Mouse (Mus musculus) limb, embryonic 14.5 days (tissue): ENCODE results near the gene Kdm4b. TPM values are rescaled to one million over a fixed set of nuclear protein-coding genes. Genes with fewer than 3 reads are reported as not detected.
A peak's percentile ranks its signal among the peaks of the same experiment; 100 is the strongest.

ENCODE experiments used
- ATAC-seq: fragments of 200-750 bp; cut with Nextera tagmentation; 2 replicates; pipeline ENCODE4 v1.8.0; 2017; ENCODE audit warnings: low read depth, moderate number of reproducible peaks, moderate TSS enrichment; ENCODE audit not compliant: low FRiP score
- DNase-seq: peaks from one replicate; pipeline ENCODE4 v3.0.0-alpha.2; 2015; ENCODE audit warnings: low spot score
- H3K27ac ChIP-seq: fragments of 300-500 bp; sonication (generic); replicated peaks from 2 replicates; pipeline ENCODE4 v1.5.1; 2014; ENCODE audit warnings: low read depth, mild to moderate bottlenecking, low read length, moderate library complexity, mixed read lengths
- H3K27me3 ChIP-seq: fragments of 300-500 bp; sonication (generic); 2 replicates; pipeline ENCODE4 v1.6.1; 2014; ENCODE audit warnings: low read length, mixed read lengths; ENCODE audit not compliant: control insufficient read depth, insufficient read depth
- H3K36me3 ChIP-seq: fragments of 300-500 bp; sonication (generic); 2 replicates; pipeline ENCODE4 v1.6.1; 2014; ENCODE audit warnings: mild to moderate bottlenecking, low read length, moderate library complexity, mixed read lengths; ENCODE audit not compliant: control insufficient read depth, insufficient read depth
- H3K4me1 ChIP-seq: fragments of 300-500 bp; sonication (generic); 2 replicates; pipeline ENCODE4 v1.6.1; 2014; ENCODE audit warnings: antibody characterized with exemption, low read length, mixed read lengths; ENCODE audit not compliant: control insufficient read depth, insufficient read depth
- H3K4me2 ChIP-seq: fragments of 300-500 bp; sonication (generic); replicated peaks from 2 replicates; pipeline ENCODE4 v1.6.1; 2014; ENCODE audit warnings: low read depth, mild to moderate bottlenecking, low read length, moderate library complexity; ENCODE audit not compliant: severe bottlenecking
- H3K4me3 ChIP-seq: fragments of 300-500 bp; sonication (generic); replicated peaks from 2 replicates; pipeline ENCODE4 v1.5.1; 2014; ENCODE audit warnings: low read length
- H3K9ac ChIP-seq: fragments of 300-500 bp; sonication (generic); 2 replicates; pipeline ENCODE4 v1.6.1; 2014; ENCODE audit warnings: mild to moderate bottlenecking, low read depth, low read length, moderate library complexity; ENCODE audit not compliant: severe bottlenecking
- H3K9me3 ChIP-seq: fragments of 300-500 bp; sonication (generic); 2 replicates; pipeline ENCODE4 v1.6.1; 2016; ENCODE audit warnings: low read length; ENCODE audit not compliant: control insufficient read depth
- POLR2A ChIP-seq: fragments of 200-500 bp; IDR thresholded peaks from 2 replicates; pipeline ENCODE4 v1.8.0; 2012; ENCODE audit warnings: inconsistent platforms, mild to moderate bottlenecking, moderate library complexity, borderline replicate concordance; ENCODE audit not compliant: insufficient read depth, insufficient read length; ENCODE audit errors: extremely low read depth
- WGBS: fragments of 180-500 bp; shearing (Covaris S2); extraction: QIAGEN DNeasy Blood & Tissue Kit; methylation state at CpG from one replicate; pipeline ENCODE4 v1.1.7; 2014; 5-methylcytosine and 5-hydroxymethylcytosine counted together
- polyA plus RNA-seq, 2 experiments: library from polyadenylated mRNA; depleted of rRNA in 1 of 2; stranded (reverse) in 1 of 2; unstranded in 1 of 2; fragments of >200 nt; fragmentation: Nextera tagmentation in 1 of 2; extraction: Ambion mirVana in 1 of 2; gene quantifications; 2 replicates each; pipeline versions ENCODE4 v1.2.1 to v1.2.3; 2012 to 2014

Kdm4b gene
- polyA plus RNA-seq, 2 experiments = 36.0 to 36.4 TPM

GRCm38 (mm10) chr17:56337190-56337589 lies 11.3 kb downstream of the Kdm4b start:
- TF ChIP-seq POLR2A = no peak
- ATAC-seq = no peak
- Histone ChIP-seq H3K36me3 (peaks cover 5% of the 10 kb centered on the region), H3K4me1 (no peaks in the 10 kb centered on the region), H3K4me3 (no peak overlapping the region), H3K27ac (no peak overlapping the region), H3K9me3 (no peaks in the 10 kb centered on the region), H3K27me3 (no peaks in the 10 kb centered on the region), H3K9ac (no peak overlapping the region), H3K4me2 (no peak overlapping the region)
- WGBS = 62% methylated on average over 4 of the region's 4 CpGs
- DNase-seq = peak; percentile 38

DNA sequence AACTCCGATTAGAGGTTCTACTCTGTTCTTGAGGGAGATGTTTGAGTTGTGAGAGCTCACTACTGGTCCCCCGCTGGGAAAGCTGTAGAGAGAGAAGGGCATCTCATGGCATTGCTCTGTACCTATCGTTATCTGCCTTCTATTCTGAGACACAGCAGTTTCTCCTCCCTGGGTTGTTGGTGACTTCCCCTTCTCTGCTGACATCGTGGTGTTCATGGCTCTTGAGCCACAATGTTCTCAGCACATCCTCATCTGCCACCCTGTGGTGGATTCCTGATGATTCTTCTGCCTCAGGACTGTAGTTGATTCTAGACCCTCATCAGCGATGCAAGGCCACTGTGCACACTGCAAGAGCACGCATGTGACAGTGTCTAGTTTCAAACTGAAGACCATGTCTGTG lies 11.9 kb downstream of the Kdm4b start:
- DNase-seq = no peak
- Histone ChIP-seq H3K27me3 (no peaks in the 10 kb centered on the region), H3K4me3 (no peak overlapping the region), H3K9ac (no peak overlapping the region), H3K36me3 (peaks cover 5% of the 10 kb centered on the region), H3K9me3 (no peaks in the 10 kb centered on the region), H3K27ac (no peak overlapping the region), H3K4me1 (no peaks in the 10 kb centered on the region), H3K4me2 (no peak overlapping the region)
- 96% methylated on average over 6 of the region's 6 CpGs for WGBS
- no peak for TF ChIP-seq POLR2A
- no peak for ATAC-seq

GRCm38 (mm10) chr17:56338909-56339308 lies 13.0 kb downstream of the Kdm4b start:
- no peak overlapping the region for H3K9ac ChIP-seq
- H3K4me1 ChIP-seq = no peaks in the 10 kb centered on the region
- H3K4me2 ChIP-seq = no peak overlapping the region
- H3K36me3 ChIP-seq = peaks cover 6% of the 10 kb centered on the region
- TF ChIP-seq POLR2A = no peak
- no peak overlapping the region for H3K4me3 ChIP-seq
- H3K9me3 ChIP-seq = no peaks in the 10 kb centered on the region
- H3K27ac ChIP-seq = no peak overlapping the region
- WGBS = 48% methylated on average over 4 of the region's 4 CpGs
- ATAC-seq = no peak
- DNase-seq = no peak
- H3K27me3 ChIP-seq = no peaks in the 10 kb centered on the region

GRCm38 (mm10) chr17:56340717-56341116 lies 14.9 kb downstream of the Kdm4b start:
- H3K27ac ChIP-seq = no peak overlapping the region
- TF ChIP-seq POLR2A = no peak
- no peak for ATAC-seq
- no peak for DNase-seq
- no peaks in the 10 kb centered on the region for H3K9me3 ChIP-seq
- 0 out of 2 replicates have a peak, but pooled peaks cover 5% of the 10 kb centered on the region for H3K36me3 ChIP-seq
- no peak overlapping the region for H3K9ac ChIP-seq
- no peaks in the 10 kb centered on the region for H3K27me3 ChIP-seq
- H3K4me3 ChIP-seq = no peak overlapping the region
- no peak overlapping the region for H3K4me2 ChIP-seq
- no peaks in the 10 kb centered on the region for H3K4me1 ChIP-seq

GRCm38 (mm10) chr17:56343466-56343865 lies 17.6 kb downstream of the Kdm4b start:
- Histone ChIP-seq H3K9me3 (no peaks in the 10 kb centered on the region), H3K27me3 (no peaks in the 10 kb centered on the region), H3K4me3 (no peak overlapping the region), H3K4me2 (no peak overlapping the region), H3K4me1 (no peaks in the 10 kb centered on the region), H3K27ac (no peak overlapping the region), H3K9ac (no peak overlapping the region), H3K36me3 (0 out of 2 replicates have a peak, but pooled peaks cover 5% of the 10 kb centered on the region)
- WGBS = 77% methylated on average over 3 of the region's 3 CpGs
- TF ChIP-seq POLR2A = no peak
- DNase-seq (no peak), ATAC-seq (no peak)

- H3K4me1 ChIP-seq = no peaks in the 10 kb centered on the region
- WGBS = 78% methylated on average over 2 of the region's 2 CpGs
- H3K27ac ChIP-seq = no peak overlapping the region
- no peaks in the 10 kb centered on the region for H3K9me3 ChIP-seq
- no peak for TF ChIP-seq POLR2A
- no peak for ATAC-seq
- H3K9ac ChIP-seq = no peak overlapping the region
- DNase-seq = no peak
- H3K4me2 ChIP-seq = no peak overlapping the region
- H3K36me3 ChIP-seq = peaks cover 9% of the 10 kb centered on the region
- H3K4me3 ChIP-seq = no peak overlapping the region
- no peaks in the 10 kb centered on the region for H3K27me3 ChIP-seq
These were observed 19.5 kb downstream of the Kdm4b start for GRCm38 (mm10) chr17:56345364-56345763.
